Comparison of ENCODE assay signal across 16 mouse cellular contexts in the genomic region with DNA sequence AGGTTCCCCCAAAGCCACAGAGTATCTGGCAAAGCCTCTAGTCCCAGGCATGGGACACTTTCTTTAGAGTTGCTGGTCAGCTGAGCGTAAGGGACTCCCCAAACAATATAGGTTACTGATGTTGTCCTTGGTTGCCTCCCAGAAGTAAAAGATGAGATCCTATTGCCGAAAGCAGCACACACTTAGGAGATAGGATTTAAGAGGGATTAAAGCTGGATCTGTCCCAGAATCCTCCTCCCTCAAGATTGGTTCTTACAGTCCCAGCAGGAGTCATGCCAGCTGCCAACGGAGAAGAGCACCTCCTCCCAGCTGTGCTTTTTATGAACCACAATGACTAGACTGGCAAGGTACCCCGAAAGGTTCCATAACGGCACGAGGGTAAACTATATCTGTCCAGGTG. TPM values are rescaled to one million over a fixed set of nuclear protein-coding genes. Genes with fewer than 3 reads are reported as not detected.
A peak's percentile ranks its signal among the peaks of the same experiment; 100 is the strongest.
DNase-seq lines count a peak whose midpoint lies in the region.
"Had no signal": no experiment of that assay in that cellular context is flagged by ENCODE, and none has a peak within 500 bp of the region (broad histone marks: within the 10 kb centered on the region; RNA-seq: fewer than 3 reads in every experiment).

No protein-coding gene starts in this region.

- peak; percentile 52 for DNase-seq in heart, adult 11 months
- DNase-seq in heart, postnatal 10 days = no peak
- DNase-seq in kidney, postnatal 10 days = peak; percentile 1
- DNase-seq in kidney, postnatal 14 days = no peak
- no peak for DNase-seq in left cerebral cortex, postnatal 25 days (ENCODE audit: low spot score in 2 of 2)
- DNase-seq: adrenal gland, adult 8-10 months; adrenal gland, postnatal 14 days; adrenal gland, postnatal 36 days; B cell, adult 2 months; cerebellum, adult 11-12 months; cerebellum, adult 2 months; cerebellum, adult 9-10 months; cerebellum, postnatal 10 days; cerebellum, postnatal 25 days had no signal

- intact Hi-C loops in heart, postnatal 10 days (cut with DNase I) = no loop called here
- intact Hi-C loops in left cerebral cortex, postnatal 25 days (cut with DNase I) = no loop called here

RNA-seq across cellular contexts. Expression of gene Cds1, which starts 20.0 kb away (rescaled TPM):
- total RNA-seq in heart, postnatal 10 days (2021) = 1 to 10 TPM; 4.5 to 5.3 TPM
- total RNA-seq in left cerebral cortex, postnatal 25 days (2021) = 10 to 100 TPM; 74.8 to 89.4 TPM
- total RNA-seq: CH12.LX, G1E had no signal

Comparison
In these comparisons a context has a peak if more than half of its experiments do, and no peak if none do; other contexts are left out.
1. DNase-seq: peak in heart, adult 11 months (single experiment) and kidney, postnatal 10 days (single experiment); none in heart, postnatal 10 days (0 of 2), kidney, postnatal 14 days (single experiment) and left cerebral cortex, postnatal 25 days (0 of 2).
2. RNA of gene Cds1, which starts 20.0 kb away (total RNA-seq): 74.8 to 89.4 TPM in left cerebral cortex, postnatal 25 days; 4.5 to 5.3 TPM in heart, postnatal 10 days; every median in the first group is over 10 times any median in the second.